Mouse (Mus musculus) urinary bladder, postnatal 4 days (tissue): ENCODE results near the gene Cd300lg.

Experiments
- DNase-seq, 2 experiments: peaks; one replicate each; pipeline ENCODE4 v3.0.0; 2021 to 2022; ENCODE audit warnings: low spot score in 2 of 2

Gene Cd300lg

GRCm38 (mm10) chr11:102041350-102041949 is at the start of gene Cd300lg:
Gene Cd300lg, plus strand, starts transcription at chr11:102041509.
- no peak for DNase-seq

DNA sequence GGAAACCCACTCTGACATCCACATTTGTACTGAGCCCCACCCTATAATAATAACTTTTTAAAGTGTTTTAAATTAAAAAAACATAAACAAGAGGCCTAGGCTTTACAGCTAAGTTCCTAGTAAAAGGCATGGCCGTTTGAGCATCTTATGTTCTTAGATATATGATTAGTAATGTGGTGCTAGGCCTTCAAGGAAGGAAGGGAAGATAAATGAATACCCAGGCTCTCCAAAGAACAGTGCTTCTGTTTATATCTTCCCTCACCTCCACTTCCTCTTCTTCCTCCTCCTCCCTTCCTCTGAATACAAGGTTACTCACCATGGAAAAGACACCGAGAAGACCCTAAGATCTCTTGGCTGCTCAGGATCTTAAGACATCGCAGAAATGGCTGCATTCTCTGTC is 49.5 kb upstream of the Cd300lg start:
- DNase-seq: no peak

- DNase-seq: no peak
Measured at GRCm38 (mm10) chr11:101992411-101992810, 48.9 kb upstream of the Cd300lg start.

- no peak for DNase-seq
Measured at GRCm38 (mm10) chr11:101994100-101994499, 47.2 kb upstream of the Cd300lg start.

DNA sequence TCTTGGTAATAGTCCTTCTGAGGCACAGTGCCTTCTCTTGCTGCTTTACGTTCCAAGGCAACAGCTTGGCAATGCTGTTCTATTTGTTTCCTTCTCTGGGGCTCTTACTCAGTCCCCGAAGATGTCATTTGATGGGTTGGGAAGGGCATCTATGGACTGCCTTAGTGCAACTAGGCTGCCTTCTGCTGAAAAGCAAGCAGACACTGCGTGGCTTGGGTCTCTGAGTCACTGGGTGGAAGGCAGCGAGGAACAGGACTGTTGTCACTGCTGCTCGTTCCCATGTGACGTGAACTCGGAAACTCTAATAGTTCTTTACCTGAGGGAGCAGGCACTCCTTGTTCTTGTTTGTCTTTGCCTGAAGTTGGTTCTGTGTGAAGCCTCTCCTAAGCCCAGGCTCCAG is 45.4 kb upstream of the Cd300lg start:
- DNase-seq: no peak

GRCm38 (mm10) chr11:101998258-101998657 is 43.1 kb upstream of the Cd300lg start:
- DNase-seq: no peak

DNA sequence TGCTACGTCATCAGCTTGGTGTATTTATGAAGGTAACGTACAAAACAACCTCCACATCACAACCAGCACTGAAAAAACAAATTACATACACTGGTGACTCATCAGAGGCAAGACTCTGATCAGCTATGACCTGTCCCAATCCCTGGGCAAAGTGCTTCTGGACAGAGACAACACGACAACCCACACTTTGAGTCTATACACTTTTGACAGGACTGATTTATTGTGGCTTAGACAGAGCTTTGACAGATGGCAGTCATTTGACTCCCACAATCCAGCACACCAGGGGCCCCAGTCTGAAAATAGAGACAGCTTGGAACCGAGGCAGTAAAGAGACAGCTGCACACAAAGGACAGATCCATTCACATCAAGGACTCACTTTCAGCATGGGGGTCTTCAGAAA is 41.8 kb upstream of the Cd300lg start:
- DNase-seq: no peak

- no peak for DNase-seq
Measured at GRCm38 (mm10) chr11:102004251-102004650, 37.1 kb upstream of the Cd300lg start.

GRCm38 (mm10) chr11:102006271-102006670 is 35.0 kb upstream of the Cd300lg start:
- DNase-seq: no peak

- DNase-seq: no peak
Measured at GRCm38 (mm10) chr11:102006688-102007087, 34.6 kb upstream of the Cd300lg start.

DNA sequence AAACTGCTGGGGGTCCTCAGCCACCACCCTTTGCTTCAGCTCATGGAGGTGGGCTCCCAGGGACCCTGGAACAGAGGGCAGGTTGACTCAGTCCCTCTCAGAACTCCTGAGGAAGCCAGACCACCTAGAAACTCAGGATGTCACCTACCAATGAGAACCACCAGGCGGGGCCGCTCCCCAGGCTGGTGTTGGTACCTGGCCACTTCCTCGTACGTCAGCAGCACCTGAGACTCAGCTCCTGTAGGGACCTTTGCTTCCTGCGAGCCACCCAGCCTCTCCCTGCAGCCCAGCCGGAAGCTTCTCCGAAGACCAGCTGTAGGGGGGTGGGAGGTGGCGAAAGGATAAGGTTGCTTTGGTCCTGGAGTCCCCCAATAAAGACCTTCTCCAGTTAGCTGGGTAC is 32.9 kb upstream of the Cd300lg start:
- no peak for DNase-seq

GRCm38 (mm10) chr11:102008954-102009637 is 32.2 kb upstream of the Cd300lg start:
- no peak for DNase-seq

- DNase-seq: no peak
Measured at GRCm38 (mm10) chr11:102010140-102010539, 31.2 kb upstream of the Cd300lg start.

DNA sequence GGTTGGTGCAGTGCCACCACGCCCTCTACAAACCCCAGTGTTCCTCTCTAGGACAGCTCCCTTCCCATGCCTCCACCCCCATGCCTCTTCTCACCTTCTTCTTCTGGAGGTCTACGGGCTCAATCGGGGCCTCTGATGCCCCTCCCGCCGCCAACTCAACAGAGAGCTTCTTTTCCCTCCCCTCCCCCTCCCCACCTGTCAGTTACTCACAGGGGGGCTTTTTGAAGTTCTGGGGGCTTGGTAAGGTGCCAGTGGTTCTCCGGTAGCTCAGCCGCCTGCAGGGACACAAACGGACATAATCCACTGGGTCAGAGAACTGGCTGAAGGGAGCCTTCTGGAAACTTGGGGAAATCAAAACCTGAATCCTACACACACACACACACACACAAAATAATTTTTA is 29.8 kb upstream of the Cd300lg start:
- no peak for DNase-seq

- DNase-seq: no peak
Measured at GRCm38 (mm10) chr11:102013201-102013600, 28.1 kb upstream of the Cd300lg start.

DNA sequence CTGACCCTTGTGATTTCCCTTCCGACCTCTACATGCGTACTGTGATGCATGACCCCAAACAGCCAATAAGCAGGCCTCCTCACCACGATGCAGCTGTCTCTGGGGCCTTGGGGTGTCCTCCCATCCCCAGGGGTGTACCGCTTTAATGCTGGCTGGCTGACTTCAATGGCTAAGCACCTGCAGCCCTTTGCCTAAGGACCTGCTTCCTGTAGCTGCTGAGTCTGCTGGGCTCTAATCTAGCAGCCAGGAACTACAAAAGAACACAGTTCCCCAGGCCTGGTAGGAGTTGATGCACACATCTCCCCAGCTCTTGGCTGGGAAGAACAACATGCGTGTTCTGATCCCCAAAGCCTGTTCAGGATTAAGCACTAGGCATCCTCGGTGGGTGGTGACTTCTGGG is 25.8 kb upstream of the Cd300lg start:
- DNase-seq: no peak

DNA sequence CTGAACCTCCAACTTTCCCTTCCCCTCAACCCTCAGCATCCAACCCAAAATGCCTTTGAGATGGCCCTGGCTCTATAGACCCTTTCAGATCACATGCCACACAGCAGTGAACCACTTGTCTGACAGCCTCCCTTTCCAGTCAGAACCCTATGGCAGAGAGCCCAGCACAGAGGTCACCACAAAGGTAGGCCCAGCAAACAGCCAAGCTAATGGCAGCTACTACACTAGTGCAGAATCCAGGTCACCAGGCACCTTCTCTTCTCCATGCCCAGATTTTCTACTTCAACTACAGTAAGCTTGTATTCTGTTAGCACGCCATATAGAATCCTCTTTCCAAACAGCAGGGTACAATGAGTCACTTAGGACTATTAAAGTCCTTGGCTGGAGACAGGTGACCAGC is 25.2 kb upstream of the Cd300lg start:
- no peak for DNase-seq

DNA sequence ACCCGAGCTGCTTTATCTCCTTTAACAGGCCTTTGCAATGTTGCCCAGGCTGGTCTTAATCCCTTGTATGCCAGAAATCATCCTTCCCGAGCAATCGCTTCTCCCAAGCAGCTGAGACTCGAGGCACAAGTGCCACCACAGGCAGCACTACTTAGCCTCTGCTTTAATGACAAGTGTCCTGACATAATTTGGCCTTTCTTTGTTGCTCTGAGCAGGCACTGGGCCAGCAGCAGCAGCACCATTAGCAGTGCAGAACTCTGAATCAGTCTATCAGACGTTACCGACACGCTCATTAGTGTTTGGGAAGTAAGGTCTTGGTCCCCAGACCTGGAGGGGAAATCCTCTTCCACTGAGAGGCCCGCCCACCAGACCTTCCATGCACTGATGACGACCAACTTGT is 21.6 kb upstream of the Cd300lg start:
- no peak for DNase-seq

DNA sequence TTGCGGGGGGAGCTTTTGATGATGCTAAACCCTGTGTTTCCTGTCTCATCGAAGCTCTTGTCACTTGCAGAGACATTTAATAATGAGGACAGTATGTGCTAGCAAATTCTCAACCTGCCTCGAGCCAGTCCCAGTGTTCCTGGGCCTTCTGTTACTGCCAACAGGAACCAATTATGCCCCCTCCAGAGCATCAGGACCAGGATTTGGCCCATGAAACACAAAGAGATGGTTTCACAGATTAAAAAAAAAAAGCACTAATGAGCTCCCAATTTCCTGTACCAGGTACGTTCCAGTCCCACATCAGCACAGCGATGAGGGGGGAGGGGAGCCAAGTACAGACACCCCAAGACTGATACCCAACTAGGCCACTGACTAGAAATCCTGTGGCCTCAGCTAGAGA is 20.1 kb upstream of the Cd300lg start:
- no peak for DNase-seq

GRCm38 (mm10) chr11:102023406-102023805 is 17.9 kb upstream of the Cd300lg start:
- DNase-seq: no peak

- no peak for DNase-seq
Measured at GRCm38 (mm10) chr11:102024084-102024758, 17.1 kb upstream of the Cd300lg start.

- DNase-seq: no peak
Measured at GRCm38 (mm10) chr11:102024875-102025274, 16.4 kb upstream of the Cd300lg start.

- no peak for DNase-seq
Measured at GRCm38 (mm10) chr11:102025354-102025753, 16.0 kb upstream of the Cd300lg start.
